Mouse (Mus musculus) thymus, adult 18-20 months (tissue): ENCODE results near the gene Lrmda.
A peak's percentile ranks its signal among the peaks of the same experiment; 100 is the strongest.

ENCODE experiments used
- DNase-seq, 2 experiments: peaks; one replicate each; pipeline ENCODE4 v3.0.0; 2022; ENCODE audit warnings: mixed read lengths in 2 of 2

The Lrmda gene

DNA sequence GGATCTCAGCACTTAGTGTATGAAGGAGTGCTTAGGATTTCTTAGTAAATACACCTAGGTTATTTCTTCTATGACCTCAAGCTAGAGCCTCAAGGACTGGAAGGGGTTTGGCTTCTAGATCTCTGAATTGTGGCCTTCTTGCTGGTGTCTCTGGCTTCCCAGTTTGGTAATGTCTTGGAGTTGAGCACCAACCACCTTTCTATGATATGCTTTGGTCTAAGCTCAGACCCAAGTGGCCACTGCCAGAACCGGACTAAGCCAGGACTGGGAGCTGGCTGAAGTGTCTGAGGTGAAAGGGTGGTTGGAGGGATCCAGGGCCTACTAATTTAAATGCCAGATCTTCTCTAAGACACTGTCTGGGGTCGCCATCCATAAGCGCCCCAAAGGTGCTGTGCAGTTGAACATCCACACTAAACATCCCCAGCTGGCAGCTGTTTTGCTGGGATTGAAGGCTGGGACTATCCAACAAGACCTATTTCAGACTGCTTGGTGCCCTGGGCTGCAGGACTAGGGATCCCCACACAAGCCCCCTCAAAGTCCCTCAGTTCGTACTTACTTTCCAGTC, 27.1 kb upstream of the Lrmda start:
- DNase-seq = no peak

DNA sequence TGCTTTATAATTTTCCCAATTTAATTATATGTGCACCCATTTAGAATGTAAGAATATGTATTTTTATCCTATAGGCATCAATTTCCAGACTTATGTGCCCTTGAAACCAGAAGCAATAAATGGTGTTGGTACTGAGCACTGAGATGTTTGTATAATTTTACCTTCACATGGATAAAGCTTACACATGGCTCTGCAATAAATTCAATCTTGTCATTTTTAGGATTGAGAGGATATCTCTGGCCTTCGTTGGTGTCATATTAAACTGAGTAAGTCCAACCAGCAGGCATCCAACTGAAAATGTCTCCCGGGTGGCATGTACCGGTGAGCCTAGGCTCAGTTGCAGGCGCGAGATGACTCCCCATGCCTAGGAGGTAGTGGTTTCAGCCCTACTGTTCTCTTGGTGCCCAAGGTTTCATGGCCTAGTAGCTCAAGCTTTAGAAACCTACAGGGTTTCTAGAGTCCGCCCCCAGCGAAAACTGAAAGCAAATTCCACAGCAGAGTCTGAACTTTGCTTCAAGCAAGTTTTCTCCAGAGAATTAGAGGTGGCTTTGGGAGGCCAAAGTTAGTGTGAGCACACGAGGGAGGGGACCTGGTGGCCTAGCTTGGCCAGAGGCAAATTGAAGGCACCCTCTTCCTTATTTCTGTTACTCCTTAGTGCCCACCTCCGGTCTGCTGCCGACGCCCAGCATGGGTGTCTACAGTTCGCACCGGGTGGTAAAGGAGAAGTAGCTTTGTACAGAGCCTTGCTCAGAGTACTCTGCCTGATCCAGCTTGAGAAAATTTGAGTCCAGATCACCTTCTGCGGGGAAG, 26.1 kb upstream of the Lrmda start:
- no peak for DNase-seq

DNA sequence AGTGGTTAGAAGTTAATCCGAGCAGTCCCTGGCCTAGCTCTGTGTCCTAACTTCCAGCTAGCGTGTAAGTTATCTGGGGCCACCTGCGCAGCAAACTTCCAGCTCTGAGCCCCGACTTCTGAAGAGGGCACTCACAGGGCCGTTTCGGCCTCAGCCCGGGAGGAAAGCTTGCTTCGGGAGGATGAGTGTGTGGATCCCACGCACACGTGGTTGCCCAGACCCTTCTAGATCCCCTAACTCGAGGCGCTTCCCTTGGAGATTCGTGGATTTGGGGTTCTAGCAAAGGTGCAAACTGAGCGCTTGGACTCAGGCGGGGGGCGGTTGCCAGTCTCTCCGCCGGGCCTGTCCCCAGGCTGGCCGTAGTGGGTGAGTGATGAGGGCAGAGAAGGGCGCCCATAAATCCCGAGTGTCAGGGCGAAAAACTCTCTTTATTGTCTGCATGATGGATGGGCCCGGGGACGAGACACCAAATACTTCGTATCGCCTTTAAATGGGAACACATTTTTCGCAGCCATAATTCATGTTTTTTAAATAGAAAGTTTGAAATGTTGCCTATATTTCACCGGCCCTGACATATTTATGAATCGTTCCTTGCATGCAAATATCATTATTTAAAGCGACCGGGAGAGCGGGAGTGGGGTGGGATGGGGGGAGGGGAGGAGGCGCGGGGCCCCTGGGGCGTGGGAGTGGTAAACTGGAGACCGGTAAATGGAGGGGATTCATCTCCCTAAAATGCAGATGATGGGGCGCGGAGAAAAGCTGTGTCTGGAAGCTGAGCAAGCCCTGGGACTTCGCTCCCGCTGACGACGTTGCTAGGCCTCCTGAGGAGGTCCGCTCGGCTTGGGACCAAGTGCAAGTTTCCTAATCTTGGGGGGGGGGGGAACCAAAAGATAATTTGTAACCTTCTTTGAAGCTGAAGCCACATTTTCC, 25.2 kb upstream of the Lrmda start:
- no peak for DNase-seq

DNA sequence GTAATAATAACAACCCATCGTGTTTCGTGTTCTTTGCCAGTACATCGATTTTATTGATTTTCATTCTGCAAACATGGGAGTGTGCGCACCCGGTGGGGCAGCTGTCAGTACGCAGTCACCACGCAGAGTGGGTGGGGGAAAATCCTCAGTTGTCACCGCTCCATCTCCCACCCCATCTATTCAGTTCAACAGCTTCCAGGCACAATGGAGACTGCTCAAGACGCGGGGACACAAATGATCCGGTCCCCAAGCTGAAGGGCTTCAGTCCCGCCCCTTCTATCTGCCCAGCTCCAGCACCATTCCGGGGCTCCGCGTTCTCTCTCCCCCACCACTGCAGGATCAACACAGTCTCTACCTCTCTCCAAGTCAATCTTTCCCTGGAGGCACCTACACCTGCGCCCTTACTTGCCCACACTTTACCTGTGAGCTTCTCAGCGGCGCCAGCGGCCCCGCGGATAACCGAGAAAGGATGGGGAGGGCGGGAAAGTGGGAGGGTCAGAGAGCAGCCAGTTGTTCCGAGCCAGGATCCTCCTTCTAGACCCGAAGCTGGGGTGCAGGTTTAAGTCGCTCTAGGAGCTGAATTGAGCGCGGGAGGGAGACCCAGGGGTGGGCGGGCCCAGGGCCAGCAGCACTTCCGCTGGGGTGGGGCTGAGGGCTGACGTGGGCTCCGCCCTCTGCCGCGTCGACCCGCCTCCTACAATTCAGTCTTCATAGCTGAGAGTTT, 24.3 kb upstream of the Lrmda start:
- DNase-seq = peak; percentile 46 to 54

DNA sequence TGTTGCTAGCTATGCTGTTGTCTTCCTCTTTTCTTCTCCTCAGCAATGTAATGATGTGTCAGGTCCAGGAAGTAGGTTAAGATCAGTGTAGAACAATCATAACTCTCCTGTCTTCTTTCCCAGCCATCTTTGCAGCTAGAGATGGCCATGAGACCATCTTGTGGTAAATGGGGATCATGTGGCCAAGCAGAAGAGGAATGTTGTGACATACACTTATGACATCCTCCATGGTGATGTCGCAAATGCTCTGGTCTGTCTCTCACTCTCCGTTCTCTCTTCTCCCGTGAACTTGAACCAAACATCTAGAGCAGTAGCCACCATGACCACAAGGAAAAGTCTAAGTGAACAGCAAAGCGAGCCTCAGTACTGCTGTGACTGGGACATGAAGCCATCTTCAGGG, 19.9 kb upstream of the Lrmda start:
- no peak for DNase-seq

DNA sequence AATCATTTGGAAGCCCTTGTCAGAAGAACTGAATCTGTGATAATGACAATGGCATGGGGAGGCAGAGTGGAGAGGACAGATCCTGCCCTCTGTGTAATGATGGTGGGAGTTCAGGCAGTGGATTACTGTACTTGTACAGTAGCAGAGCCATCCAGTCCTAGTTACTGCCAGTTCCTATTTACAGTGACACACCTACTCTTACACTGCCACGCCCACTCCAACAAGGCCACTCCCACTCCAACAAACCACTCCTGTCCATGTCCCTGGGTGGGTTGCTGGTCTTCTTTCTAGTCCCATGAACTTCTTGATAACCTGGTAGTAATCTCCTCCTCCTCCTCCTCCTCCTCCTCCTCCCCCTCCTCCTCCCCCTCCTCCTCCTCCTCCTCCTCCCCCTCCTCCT, 16.3 kb upstream of the Lrmda start:
- no peak for DNase-seq

DNA sequence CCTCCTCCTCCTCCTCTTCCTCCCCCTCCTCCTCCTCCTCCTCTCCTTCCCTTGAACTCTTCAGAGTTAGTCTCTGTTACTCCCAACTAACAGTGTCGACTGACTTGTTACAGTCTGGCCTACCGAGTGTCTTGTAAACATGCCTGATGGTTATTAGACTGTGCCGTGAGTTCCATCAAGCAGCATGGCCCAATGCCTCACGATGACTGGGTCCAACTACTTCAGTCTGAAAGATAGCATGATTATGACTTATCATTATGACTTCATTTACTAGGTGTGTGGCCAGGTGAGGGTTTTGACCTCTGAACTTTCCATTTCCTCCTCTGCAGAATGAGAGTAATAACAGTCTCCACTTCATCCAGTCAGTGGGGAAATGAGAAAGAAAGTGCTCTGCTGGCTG, 15.9 kb upstream of the Lrmda start:
- DNase-seq = no peak

DNA sequence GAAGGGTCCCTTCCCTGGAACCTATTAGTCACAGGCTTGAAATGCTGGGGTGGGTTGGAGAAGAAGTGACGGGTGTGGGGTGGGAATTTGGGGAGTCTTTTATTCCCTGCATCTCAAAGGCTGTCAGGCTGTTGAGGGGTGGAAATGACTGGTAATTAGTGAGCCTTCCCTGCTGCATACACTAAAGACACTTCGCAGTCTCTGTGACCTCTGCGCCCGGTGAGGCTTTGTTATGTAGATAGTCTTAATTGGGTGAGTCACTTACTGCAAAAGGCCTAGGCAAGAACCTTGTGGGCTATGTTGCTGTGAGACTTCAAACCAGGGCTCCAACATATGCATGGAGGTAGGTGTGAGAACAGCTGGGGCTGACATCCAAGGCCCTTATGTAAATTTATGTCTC, 14.6 kb upstream of the Lrmda start:
- no peak for DNase-seq

DNA sequence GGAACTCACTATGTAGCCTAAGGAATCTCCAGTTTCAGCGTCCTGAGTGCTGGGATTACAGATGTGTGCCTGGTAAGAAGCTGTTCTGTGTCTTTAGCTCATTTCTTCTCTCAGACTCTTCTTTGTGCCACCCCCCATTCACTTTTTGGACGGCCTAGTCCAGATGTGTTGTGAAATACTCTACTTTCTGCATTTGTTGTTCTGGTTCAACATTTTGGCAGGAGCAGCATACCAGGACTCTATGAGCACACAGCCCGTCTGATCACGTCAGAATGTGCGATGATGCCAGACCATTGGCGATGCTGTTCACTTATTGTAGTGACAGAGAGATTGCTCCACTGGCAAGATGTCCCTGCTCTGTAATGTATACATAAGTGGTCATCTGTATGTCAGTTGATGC, 12.5 kb upstream of the Lrmda start:
- no peak for DNase-seq

DNA sequence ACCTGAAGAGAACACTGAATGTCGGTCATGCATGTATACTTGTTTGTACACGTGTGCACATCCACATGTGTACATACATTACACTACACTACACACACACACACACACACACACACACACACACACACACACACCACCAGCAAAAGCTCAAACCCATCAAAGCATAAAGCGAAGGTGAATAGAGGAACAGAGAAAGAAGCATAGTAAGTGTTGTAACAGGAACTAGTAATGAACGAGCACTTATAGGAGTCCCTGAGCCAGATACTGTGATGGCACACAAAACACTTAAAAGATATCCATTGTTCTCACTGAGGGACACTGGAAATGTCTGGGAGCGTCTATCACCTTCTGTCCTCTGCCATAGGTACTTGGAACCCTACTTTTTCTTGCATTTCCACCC, 5.2 kb upstream of the Lrmda start:
- DNase-seq = no peak

DNA sequence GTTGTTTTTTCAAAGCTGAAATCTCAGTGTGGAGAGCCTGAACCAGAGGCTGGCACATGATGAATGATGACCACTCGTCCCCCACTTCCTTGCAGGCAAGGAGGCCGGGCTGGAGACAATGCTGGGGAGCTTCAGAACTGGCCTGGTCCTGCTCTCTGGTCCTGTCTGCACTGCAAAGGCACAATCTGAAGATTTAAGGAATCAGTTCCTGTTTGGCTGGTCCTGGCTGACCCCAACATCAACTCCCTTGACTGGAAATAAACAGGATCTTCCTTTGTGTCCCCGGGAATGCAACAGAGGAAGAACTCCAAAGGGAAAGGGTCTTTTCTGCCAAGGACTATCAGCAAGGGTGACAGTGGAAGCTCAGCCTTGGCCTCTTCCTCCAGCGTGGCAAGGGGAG, 4.7 kb upstream of the Lrmda start:
- no peak for DNase-seq

DNA sequence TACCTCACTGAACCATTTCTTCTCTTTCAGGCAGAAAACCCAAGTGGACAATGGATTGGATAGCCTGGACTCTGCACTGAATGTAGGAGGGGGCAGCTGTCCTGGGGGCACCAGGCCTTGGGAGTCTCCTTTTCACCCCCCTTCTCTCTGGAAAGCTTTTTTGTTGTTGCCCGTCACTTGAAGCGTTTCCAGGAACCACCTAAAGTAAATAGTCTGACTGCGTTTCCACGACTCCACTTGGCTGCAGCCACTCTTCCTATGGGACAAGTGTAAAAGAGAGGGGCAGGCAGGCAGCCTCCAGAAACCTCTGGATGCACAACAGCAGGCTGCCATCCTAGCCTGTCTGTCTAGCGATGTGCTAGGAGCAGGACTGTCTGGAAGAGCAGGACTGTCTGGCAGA, 2.5 kb upstream of the Lrmda start:
- no peak for DNase-seq

DNA sequence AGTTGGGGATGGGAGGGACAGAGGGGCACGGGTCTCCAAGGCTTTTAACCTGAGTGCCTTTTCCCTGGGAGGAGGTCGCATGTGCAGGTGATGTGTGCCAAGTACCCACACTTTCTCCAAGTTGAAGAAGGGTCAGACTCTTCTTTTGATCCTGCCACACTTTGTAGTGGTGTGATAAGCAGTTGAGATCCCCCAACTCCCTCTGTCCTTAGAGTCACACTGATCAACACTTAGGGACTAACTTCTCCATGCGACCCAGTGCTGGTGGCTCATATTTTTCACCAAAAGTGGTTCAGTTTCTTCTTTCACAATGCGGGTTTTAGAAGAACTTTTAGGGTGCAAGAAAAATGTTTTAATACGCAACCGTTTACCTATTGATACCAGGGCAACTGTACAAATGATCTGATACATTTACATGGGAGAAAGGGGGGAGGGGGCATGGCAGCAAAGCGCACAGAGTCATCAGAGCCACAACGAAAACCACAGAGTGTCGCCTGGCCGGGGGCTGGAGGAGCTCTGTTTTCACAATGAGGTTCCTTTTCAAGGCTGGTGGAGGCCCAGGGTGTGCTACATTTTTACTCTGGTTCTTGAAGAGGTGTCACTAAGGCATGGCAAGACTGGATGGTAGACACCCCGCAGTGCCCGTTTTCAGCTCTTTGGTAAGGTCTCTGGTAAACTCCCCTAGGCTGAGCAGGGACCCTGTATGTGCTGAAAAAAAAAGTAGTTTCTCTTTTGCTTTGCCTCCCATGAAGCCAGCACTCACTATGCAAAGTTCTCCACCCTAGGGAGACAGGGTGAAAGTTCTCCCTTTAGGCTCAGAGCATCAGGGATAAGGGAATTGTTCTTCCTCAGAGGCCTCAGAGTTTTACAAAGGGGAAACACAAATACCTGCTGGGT, 685 bp downstream of the Lrmda start:
- DNase-seq = no peak

DNA sequence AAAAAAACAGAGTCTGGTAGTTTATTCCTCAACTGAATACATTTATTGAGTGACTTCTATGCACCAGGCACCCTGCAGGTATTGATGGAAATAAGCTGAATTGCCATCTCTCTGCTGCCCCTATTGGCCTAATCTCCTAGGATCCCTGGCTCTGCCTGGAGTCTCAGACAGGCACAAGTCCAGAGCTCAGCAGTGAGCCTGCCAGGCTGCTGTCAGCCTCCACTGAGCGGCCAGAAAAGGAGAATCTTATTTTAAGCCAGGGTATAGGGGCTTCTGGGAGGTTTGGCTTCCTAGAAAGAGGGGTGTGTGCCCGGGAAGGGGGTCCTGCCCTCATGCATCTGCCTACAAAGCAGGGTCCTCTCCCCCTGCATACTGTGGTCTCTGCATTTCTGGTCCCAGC, 1.4 kb downstream of the Lrmda start:
- no peak for DNase-seq

DNA sequence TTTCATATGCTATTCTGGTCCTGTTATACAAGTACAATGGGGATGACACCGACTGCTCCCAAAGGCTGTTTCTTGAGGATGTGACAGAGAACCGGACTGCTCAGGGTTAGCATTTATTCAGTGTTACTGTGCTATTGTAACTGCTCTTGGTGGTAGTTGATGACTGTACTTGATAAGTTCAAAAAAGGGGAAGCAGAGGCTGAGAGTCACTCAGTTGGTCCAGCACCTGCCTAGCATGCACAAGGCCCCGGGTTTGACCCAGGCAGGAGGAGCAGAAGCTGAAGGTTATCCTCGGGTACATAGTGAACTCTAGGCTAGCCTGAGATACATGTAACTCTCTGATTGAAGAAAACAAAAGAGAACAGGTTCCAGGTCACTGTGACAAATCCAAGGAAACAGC, 4.0 kb downstream of the Lrmda start:
- DNase-seq = no peak

DNA sequence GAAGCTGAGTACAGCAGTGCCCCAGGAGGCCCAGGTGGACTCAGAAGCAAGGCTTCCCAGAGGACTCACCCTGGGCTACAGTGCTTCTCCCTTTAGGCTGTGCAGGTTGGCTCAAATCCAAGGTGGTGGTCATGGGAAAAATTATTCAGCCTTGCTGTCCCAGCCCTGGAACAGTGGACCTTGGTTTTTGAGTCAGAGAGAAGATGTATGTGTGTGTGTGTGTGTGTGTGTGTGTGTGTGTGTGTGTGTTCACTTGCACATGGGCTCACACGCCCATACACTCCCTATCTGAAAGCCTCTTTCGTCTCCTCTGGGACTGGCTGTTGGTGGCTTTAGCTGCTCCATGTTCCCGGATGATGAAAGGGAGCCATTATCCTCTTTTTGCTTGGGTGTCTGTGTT, 16.4 kb downstream of the Lrmda start:
- DNase-seq = no peak

DNA sequence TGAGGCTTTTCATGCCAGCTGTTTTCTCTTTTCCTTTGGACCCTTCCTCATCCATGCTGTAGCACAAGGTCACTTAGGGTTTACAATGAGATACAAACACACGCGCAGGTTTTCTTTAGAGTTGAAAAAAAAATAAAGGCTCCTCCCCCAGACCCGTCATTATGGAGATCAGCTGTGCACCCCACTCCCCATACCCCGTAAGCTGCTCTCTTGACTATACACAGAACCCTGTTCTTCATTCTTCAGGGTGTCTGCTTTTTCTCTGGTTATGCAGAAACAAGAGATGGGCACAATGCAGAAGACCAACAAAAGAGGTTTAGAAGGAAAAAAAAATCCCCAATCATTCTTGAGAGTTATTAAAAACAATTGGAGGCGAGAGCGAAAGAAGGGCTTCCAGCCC, 16.8 kb downstream of the Lrmda start:
- no peak for DNase-seq

DNA sequence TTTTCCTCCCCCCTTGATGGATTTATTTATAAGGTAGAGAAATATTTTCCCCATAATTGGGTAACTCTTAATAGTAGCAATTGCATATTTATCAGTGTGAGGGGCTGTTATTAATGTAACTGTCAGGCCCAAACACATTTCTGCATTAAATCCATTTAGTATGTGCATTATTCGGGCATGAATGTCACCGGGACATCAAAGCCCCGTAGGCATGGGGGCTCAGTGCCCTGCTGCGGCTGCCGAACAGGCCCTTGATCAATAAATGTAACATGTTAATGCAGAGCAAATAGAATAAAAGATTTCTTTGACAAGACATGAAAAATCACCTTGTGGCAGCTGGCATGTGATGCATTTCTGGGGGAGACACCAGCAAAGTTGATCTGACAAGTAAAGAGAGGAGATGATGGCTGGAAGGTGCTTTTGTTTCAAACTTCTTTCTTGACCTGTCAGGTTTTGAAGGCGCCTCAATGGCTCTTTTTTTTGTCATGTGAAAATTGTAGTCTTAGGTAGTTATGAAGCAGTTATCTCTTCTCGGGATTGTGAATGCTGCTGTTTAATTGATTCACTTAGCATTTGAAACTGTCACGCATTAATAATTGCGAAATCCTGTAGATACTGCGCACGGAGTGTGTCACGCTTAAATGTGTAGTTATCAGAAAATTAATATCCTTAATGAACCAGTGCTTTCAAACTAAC, 17.4 kb downstream of the Lrmda start:
- no peak for DNase-seq

DNA sequence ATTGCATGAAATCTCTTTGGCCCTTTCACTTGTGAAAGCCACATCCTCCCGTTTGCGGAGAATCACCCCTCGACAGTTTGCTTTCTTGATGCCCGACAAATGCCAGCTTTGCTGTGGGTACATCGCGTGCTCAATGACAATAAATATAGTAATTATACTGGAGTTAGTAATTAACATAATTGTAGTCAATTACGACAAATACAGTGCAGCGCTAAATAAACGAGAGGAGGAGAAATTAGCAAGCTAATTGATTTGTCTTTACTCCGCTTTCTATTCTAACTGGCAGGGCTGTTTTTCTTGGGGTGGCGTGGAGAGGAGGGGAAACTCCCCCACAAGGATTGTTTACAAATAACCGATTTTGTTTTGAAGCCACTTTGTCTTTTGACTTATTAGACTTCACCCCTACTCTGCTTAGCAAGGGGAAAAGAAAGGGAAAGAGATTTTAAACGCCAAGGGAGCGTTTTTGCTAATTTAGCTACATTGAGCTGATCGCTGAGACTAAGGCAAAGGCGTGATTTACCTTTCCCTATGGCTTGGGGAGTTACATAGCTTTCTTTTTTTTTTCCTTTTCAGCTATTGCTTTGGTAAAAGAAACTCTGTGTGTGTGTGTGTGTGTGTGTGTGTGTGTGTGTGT, 18.1 kb downstream of the Lrmda start:
- DNase-seq = no peak

DNA sequence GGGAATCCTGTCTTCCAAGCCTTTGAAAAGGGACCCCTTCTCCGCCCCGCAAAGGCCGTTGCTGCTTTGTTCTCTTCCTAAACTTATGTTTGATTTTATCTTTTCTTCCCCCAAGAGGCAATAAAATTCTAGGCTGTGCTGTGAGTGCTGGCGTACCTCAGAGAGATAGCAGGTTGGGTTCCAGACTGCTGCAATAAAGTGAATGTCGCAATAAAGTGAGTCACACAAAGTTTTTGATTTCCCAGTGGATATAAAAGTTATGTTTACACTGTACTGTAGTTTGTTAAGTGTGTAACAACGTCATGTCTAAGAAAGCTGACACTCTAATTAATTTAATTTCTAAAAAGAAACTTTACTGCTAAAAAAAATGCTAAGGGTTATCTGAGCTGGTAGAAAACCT, 22.6 kb downstream of the Lrmda start:
- DNase-seq = no peak

DNA sequence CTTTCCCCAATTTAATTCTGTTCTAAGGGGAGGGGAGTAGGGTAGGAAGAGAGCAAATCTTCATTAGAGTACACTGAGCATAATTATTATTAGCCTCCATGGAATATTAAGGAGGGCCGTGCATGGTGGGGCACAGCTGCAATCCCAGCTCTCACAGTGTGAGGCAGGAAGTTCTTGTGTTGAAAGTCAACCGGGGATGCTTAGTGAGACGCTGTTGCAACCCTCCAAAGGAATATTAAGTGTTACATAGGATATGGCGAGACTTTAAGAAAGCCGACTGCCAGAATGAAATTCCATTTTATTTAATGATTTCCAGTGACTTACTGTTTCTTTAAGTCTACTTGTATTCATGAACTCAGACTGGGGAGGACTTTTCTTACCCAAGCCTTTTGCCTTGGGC, 23.9 kb downstream of the Lrmda start:
- DNase-seq = no peak
